ENCODE assay signal across 43 mouse cellular contexts in the genomic region with DNA sequence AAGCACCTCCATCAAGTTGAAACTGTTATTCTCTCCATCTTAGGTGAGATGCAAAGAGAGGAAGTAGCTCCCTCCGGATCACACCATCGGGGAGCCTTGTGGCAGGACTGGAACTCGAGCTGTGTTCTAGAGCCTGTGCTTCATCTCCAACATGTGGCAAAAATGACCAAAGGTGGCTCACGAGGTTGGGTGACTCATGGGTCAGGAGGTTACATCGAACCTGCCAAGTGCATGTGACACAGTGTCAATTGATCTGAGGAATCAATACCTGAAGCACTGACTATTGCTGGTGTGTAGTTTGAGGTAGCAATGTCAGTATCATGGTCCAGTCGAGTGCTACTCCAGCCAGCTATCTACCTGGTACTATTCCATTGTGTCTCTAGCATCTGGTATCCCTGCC. TPM values are rescaled to one million over a fixed set of nuclear protein-coding genes. Genes with fewer than 3 reads are reported as not detected.
"Had no signal": no experiment of that assay in that cellular context is flagged by ENCODE, and none has a peak within 500 bp of the region (broad histone marks: within the 10 kb centered on the region; RNA-seq: fewer than 3 reads in every experiment).

No protein-coding gene starts in this region.

- DNase-seq: heart, adult 2 months; heart, postnatal 10 days; heart, postnatal 14 days; heart, postnatal 36 days; heart, postnatal 4 days; kidney, adult 11 months; kidney, adult 18-20 months; kidney, adult 2 months; kidney, adult 8-10 months; kidney, adult 9 months; kidney, postnatal 10 days; kidney, postnatal 14 days; kidney, postnatal 36 days; kidney, postnatal 4 days; layer of hippocampus, adult 9-11 months; layer of hippocampus, postnatal 36 days had no signal

- H3K36me3 ChIP-seq: heart, embryonic 10.5 days; heart, embryonic 12.5 days; heart, embryonic 13.5 days; heart, embryonic 15.5 days; hindbrain, embryonic 10.5 days; hindbrain, embryonic 12.5 days; hindbrain, embryonic 13.5 days; hindbrain, embryonic 15.5 days; kidney, embryonic 15.5 days had no signal

- H3K4me1 ChIP-seq: heart, embryonic 10.5 days; heart, embryonic 12.5 days; heart, embryonic 13.5 days; heart, embryonic 15.5 days; hindbrain, embryonic 10.5 days; hindbrain, embryonic 12.5 days; hindbrain, embryonic 13.5 days; hindbrain, embryonic 15.5 days; kidney, embryonic 15.5 days had no signal

- H3K4me2 ChIP-seq: heart, embryonic 11.5 days; heart, embryonic 12.5 days; heart, embryonic 13.5 days; heart, embryonic 15.5 days; hindbrain, embryonic 12.5 days; hindbrain, embryonic 13.5 days; hindbrain, embryonic 14.5 days; hindbrain, embryonic 15.5 days; kidney, embryonic 15.5 days had no signal

- H3K4me3 ChIP-seq: heart, adult 2 months; heart, embryonic 10.5 days; heart, embryonic 12.5 days; heart, embryonic 13.5 days; heart, embryonic 15.5 days; hindbrain, embryonic 10.5 days; hindbrain, embryonic 12.5 days; hindbrain, embryonic 13.5 days; hindbrain, embryonic 15.5 days; kidney, embryonic 15.5 days; layer of hippocampus, adult 2 months had no signal

- ATAC-seq: hindbrain, embryonic 16.5 days; hindbrain, postnatal 0 days; inflammation-experienced regulatory T-cells, adult 6 months; intestine, embryonic 16.5 days had no signal

- H3K27ac ChIP-seq: heart, adult 2 months; heart, embryonic 10.5 days; heart, embryonic 13.5 days; heart, embryonic 15.5 days; hindbrain, embryonic 10.5 days; hindbrain, embryonic 12.5 days; hindbrain, embryonic 13.5 days; hindbrain, embryonic 14.5 days; hindbrain, embryonic 15.5 days; hindbrain, postnatal 0 days; kidney, embryonic 15.5 days; kidney, postnatal 0 days; layer of hippocampus, adult 2 months had no signal

- H3K9me3 ChIP-seq: heart, embryonic 10.5 days; heart, embryonic 12.5 days; heart, embryonic 13.5 days; heart, embryonic 15.5 days; hindbrain, embryonic 10.5 days; hindbrain, embryonic 12.5 days; hindbrain, embryonic 13.5 days; hindbrain, embryonic 15.5 days; kidney, embryonic 15.5 days had no signal

- H3K27me3 ChIP-seq: hindbrain, embryonic 12.5 days; hindbrain, embryonic 15.5 days had no signal

- H3K9ac ChIP-seq: heart, embryonic 12.5 days; heart, embryonic 13.5 days; heart, embryonic 15.5 days; hindbrain, embryonic 12.5 days; hindbrain, embryonic 13.5 days; hindbrain, embryonic 14.5 days; hindbrain, embryonic 15.5 days; kidney, embryonic 15.5 days had no signal

RNA-seq across cellular contexts. Expression of gene Chat, which starts 10.8 kb away (rescaled TPM):
- total RNA-seq: heart, adult 2 months; heart, adult 8-10 months; heart, postnatal 10 days; heart, postnatal 14 days; heart, postnatal 25 days; heart, postnatal 36 days; heart, postnatal 4 days; hematopoietic stem cell, adult 5-6 weeks; layer of hippocampus, adult 18-20 months; layer of hippocampus, adult 2 months; layer of hippocampus, adult 8-10 months; layer of hippocampus, postnatal 10 days; layer of hippocampus, postnatal 25 days; layer of hippocampus, postnatal 36 days had no signal
- polyA plus RNA-seq: heart, embryonic 11.5 days; heart, embryonic 12.5 days; heart, embryonic 14.5 days; heart, embryonic 15.5 days; heart, postnatal 0 days; inflammation-experienced regulatory T-cells, adult 6 months; kidney, adult 2 months; kidney, embryonic 15.5 days; kidney, postnatal 0 days had no signal

RNA-seq across cellular contexts. Expression of gene Slc18a3, which starts 11.9 kb away (rescaled TPM):
- total RNA-seq: heart, postnatal 10 days; heart, postnatal 14 days; heart, postnatal 25 days; hematopoietic stem cell, adult 5-6 weeks; layer of hippocampus, adult 18-20 months; layer of hippocampus, adult 2 months; layer of hippocampus, adult 8-10 months; layer of hippocampus, postnatal 36 days had no signal
- polyA plus RNA-seq: heart, embryonic 11.5 days; heart, postnatal 0 days; inflammation-experienced regulatory T-cells, adult 6 months; kidney, adult 2 months; kidney, embryonic 14.5 days; kidney, postnatal 0 days had no signal
